Mouse (Mus musculus) forelimb bud, embryonic 11.5 days (tissue): ENCODE measurements at regions not wholly inside any gene's neighbourhood (a gene's known extent, or its start where the extent isn't known, plus 50 kb on each side); places are given as distances from the start of the nearest gene placed in this dataset.

Experiments used
- DNase-seq: peaks from one replicate; pipeline ENCODE4 v3.0.0-alpha.2; 2012; ENCODE audit warnings: low read depth, low spot score

DNA sequence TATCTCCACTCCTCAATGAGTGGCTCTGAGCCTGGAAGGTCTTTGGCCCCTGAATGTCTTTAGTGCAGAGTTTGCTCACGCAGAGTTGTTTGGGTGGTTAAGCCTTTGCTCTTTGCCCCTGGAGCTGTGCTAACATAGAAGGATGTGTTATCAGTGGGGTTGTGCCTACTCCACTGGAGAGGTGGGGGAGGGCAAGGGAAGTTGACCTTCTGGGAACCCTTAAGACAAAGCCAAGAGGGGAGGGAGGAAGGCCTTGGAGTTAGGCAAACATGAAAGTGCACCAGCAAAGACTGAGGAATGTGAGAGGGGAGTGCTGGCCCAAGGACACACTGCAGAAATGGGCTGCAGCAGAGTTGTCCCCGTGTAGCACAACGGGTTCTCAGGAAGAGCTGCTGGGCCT is 96.3 kb upstream of the Shh start:
- no peak for DNase-seq

DNA sequence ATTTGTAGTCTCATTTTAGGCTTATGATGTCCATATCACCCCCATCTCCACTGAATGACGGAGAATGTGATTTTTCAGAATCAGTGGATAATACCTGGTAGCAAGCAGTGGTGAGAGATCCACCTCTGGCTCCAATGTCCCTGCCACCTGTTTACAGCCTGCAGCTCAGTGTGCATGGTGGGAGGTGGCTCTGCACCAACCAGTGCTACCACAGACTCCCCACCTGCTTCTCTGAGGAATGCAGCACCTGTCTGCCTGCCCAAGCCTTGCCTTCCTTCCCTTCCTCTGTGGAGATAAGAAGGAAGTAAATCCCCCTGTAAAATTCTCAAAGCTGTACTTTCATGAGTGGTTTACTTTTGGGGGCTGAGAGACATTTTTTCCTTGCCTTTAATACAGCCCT is 95.9 kb upstream of the Shh start:
- no peak for DNase-seq

DNA sequence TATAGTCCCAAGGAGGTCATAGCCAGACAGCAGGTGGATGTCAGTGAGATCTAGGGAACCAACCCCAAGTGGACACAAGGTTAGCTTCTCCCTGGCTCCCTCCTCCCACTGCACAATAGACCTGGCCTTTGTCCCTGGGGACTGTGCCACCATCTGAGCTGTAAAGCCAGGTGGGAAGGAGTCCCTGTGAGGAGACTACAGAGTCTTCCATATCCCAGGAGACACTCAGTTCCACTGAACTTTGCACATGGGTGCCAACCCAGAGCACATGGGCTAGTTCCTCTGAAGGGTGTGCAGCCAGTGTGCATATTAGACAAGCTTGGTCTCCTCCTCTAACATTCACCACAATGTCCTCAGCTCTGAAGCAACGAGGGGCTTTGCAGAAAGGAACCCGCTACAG is 86.5 kb upstream of the Shh start:
- no peak for DNase-seq

DNA sequence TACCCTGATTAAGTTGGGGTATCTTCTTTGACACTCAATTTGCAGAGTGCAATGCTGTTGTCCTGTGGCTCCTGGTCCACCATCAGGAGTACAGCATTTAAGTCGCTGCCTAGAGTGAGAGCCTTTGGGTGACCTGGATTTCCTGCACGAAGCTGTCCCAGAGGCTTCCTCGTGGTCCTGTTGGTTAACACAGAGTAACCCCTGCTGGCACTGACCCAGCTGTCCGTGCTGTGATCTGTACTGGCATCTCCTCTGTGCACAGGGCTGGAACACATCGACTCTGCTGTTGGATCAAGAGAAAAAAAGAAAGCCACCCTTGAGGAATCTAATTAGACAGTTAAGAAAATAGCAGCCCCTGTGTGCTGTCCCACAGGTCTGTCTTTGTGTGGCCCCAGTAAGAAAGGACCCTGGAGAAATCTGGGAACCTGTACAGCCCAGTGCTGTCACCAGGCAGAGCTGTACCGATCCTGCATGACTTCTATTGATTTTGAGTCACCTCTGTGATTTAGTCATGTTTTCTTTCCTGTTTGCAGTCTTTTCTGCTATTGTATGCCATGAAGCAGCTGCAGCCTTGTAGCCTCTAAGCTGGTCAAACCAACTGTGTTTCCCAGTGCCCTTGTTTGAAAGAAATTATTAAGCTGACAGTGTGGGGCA is 63.3 kb upstream of the Shh start:
- no peak for DNase-seq

- DNase-seq: no peak
Measured at GRCm38 (mm10) chr5:28526435-28526834, 59.4 kb upstream of the Shh start.

DNA sequence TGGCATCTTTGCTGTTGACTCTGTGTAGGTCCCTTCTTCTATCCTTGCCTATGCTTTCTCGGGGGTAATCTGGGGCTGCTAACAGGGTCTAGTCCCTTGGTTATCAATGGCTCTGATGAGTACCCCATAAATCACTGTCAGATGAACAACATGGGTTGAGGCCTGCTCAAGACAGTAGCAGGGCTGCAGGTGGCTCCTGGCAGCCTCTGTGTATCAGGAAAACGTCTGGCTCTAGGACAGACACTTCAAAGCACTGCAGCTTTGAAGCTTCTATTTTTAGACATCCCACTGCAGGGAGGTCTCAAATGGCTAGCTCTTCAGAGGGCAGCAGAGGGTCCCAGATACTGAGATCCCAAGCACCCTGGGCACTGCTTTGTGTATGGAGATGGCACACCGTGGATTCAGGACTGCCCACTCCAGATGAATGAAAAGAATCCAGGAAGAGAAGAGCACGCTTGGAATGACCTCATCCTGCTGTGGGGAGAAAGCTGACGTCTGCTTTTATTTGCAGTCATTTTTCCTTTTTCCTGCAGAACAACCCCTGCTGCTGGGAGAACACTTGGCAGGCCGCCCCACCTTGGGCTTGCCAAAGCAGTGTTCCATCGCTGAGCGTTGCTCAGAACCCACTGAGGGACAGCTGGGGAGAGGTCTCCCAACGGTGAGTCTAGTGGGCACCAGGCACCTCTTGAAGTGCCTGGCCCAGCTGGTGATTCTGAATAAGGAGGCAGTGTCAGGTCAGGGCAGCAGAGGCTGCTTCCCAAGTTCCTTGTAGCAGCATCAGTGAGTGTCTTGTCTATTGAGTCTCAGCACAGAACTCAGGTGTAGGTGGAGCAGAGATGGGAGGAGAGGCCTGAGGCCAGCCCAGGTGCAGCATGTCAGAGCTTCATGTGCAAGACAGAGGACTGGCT is 54.0 kb upstream of the Shh start:
- no peak for DNase-seq

DNA sequence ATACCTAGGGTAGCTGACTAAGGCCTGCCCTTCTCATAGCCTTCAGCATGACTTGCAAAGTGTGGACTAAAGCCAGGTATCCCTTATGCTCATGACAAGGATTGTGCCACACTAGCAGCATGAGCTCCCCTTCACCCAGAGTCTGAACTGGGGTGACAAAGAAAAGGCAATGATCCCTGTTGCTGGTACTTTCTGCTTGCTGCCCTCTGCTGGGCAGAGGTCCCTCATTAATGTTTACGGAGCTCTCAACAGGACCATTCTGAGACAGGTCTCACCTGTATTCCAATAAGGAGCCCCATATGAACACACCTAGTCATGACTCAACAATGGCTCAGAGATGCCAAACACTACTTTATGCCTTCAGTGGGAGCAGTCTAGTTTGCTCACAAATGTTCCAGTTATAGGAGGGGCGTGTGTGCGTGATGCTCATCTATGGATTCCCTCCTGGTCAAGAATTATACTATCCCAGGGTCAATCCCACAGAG is 52.0 kb upstream of the Shh start:
- no peak for DNase-seq
